Mouse (Mus musculus) lung, postnatal 0 days (tissue): ENCODE measurements at regions not wholly inside any gene's neighbourhood (a gene's known extent, or its start where the extent isn't known, plus 50 kb on each side); places are given as distances from the start of the nearest gene placed in this dataset.
A peak's percentile ranks its signal among the peaks of the same experiment; 100 is the strongest.

Experiments
- ATAC-seq: fragments of 200-750 bp; cut with Nextera tagmentation; 2 replicates; pipeline ENCODE4 v1.8.0; 2017; ENCODE audit warnings: moderate library complexity
- DNase-seq: peaks from one replicate; pipeline ENCODE4 v3.0.0-alpha.2; 2016; ENCODE audit warnings: low spot score
- H3K27ac ChIP-seq: fragments of 300-500 bp; sonication (generic); 2 replicates; pipeline ENCODE4 v1.5.1; 2014; ENCODE audit warnings: antibody characterized with exemption, mild to moderate bottlenecking, low read length, mixed read lengths
- H3K27me3 ChIP-seq: fragments of 300-500 bp; sonication (generic); replicated peaks from 2 replicates; pipeline ENCODE4 v1.6.1; 2014; ENCODE audit warnings: low read length, mixed read lengths; ENCODE audit not compliant: insufficient read depth
- H3K36me3 ChIP-seq: fragments of 300-500 bp; sonication (generic); 2 replicates; pipeline ENCODE4 v1.6.1; 2014; ENCODE audit warnings: low read length, mixed read lengths; ENCODE audit not compliant: insufficient read depth
- H3K4me1 ChIP-seq: fragments of 300-500 bp; sonication (generic); 2 replicates; pipeline ENCODE4 v1.6.1; 2014; ENCODE audit warnings: antibody characterized with exemption, low read depth, low read length, mixed read lengths; ENCODE audit not compliant: insufficient read depth
- H3K4me2 ChIP-seq: fragments of 300-500 bp; sonication (generic); replicated peaks from 2 replicates; pipeline ENCODE4 v1.6.1; 2014; ENCODE audit warnings: low read depth, mild to moderate bottlenecking, low read length, moderate library complexity, mixed read lengths
- H3K4me3 ChIP-seq: fragments of 300-500 bp; sonication (generic); 2 replicates; pipeline ENCODE4 v1.5.1; 2014; ENCODE audit warnings: low read depth, low read length
- H3K9ac ChIP-seq: fragments of 300-500 bp; sonication (generic); replicated peaks from 2 replicates; pipeline ENCODE4 v1.6.1; 2014; ENCODE audit warnings: low read depth, mild to moderate bottlenecking
- H3K9me3 ChIP-seq: fragments of 300-500 bp; sonication (generic); 2 replicates; pipeline ENCODE4 v1.6.1; 2016; ENCODE audit warnings: low read length, mixed read lengths
- CTCF ChIP-seq: IDR thresholded peaks from 2 replicates; pipeline ENCODE4 v1.5.1; 2016; ENCODE audit warnings: antibody characterized with exemption, mild to moderate bottlenecking
- EP300 ChIP-seq: IDR thresholded peaks from 2 replicates; pipeline ENCODE4 v1.6.1; 2016; ENCODE audit warnings: antibody characterized with exemption, mild to moderate bottlenecking, control low read depth
- WGBS: fragments of 180-500 bp; shearing (Covaris S2); extraction: QIAGEN DNeasy Blood & Tissue Kit; methylation state at CpG from one replicate; pipeline ENCODE4 v1.1.7; 2014; 5-methylcytosine and 5-hydroxymethylcytosine counted together

GRCm38 (mm10) chr17:45332321-45332720, 101.2 kb downstream of the Cdc5l start:
- TF ChIP-seq CTCF, result no peak
- TF ChIP-seq EP300, result no peak
- Histone ChIP-seq H3K4me1 (no peaks in the 10 kb centered on the region), H3K4me2 (no peak overlapping the region), H3K36me3 (no peaks in the 10 kb centered on the region), H3K27ac (no peak overlapping the region), H3K9ac (no peak overlapping the region), H3K4me3 (no peak overlapping the region), H3K9me3 (no peaks in the 10 kb centered on the region), H3K27me3 (no peaks in the 10 kb centered on the region)
- no peak for DNase-seq
- 62% methylated on average over 12 of the region's 12 CpGs for WGBS
- ATAC-seq, result no peak

- ATAC-seq (no peak), DNase-seq (no peak)
- H3K9ac ChIP-seq, result no peak overlapping the region
- no peaks in the 10 kb centered on the region for H3K4me1 ChIP-seq
- WGBS, result 72% methylated on average over 9 of the region's 9 CpGs
- no peak for TF ChIP-seq EP300
- no peak overlapping the region for H3K4me2 ChIP-seq
- no peaks in the 10 kb centered on the region for H3K9me3 ChIP-seq
- H3K4me3 ChIP-seq, result no peak overlapping the region
- H3K27me3 ChIP-seq, result no peaks in the 10 kb centered on the region
- no peak overlapping the region for H3K27ac ChIP-seq
- no peaks in the 10 kb centered on the region for H3K36me3 ChIP-seq
Measured at GRCm38 (mm10) chr17:45329241-45329640, 104.3 kb downstream of the Cdc5l start.

GRCm38 (mm10) chr17:45326726-45327125, 106.8 kb downstream of the Cdc5l start:
- H3K9ac ChIP-seq, result no peak overlapping the region
- no peaks in the 10 kb centered on the region for H3K27me3 ChIP-seq
- ATAC-seq (no peak), DNase-seq (no peak)
- H3K4me3 ChIP-seq, result no peak overlapping the region
- H3K4me2 ChIP-seq, result no peak overlapping the region
- no peak overlapping the region for H3K27ac ChIP-seq
- 82% methylated on average over 10 of the region's 10 CpGs for WGBS
- no peaks in the 10 kb centered on the region for H3K4me1 ChIP-seq
- TF ChIP-seq CTCF, result no peak
- TF ChIP-seq EP300, result no peak
- H3K9me3 ChIP-seq, result no peaks in the 10 kb centered on the region
- H3K36me3 ChIP-seq, result no peaks in the 10 kb centered on the region

- TF ChIP-seq CTCF (no peak), EP300 (no peak)
Measured at GRCm38 (mm10) chr17:45326173-45326572, 107.4 kb downstream of the Cdc5l start.

GRCm38 (mm10) chr17:45322842-45323241, 110.7 kb downstream of the Cdc5l start:
- no peaks in the 10 kb centered on the region for H3K4me1 ChIP-seq
- ATAC-seq, result no peak
- no peak overlapping the region for H3K4me2 ChIP-seq
- no peak overlapping the region for H3K27ac ChIP-seq
- no peak for TF ChIP-seq CTCF
- TF ChIP-seq EP300, result no peak
- no peaks in the 10 kb centered on the region for H3K27me3 ChIP-seq
- H3K36me3 ChIP-seq, result no peaks in the 10 kb centered on the region
- H3K9ac ChIP-seq, result no peak overlapping the region
- H3K4me3 ChIP-seq, result no peak overlapping the region
- no peaks in the 10 kb centered on the region for H3K9me3 ChIP-seq
- 60% methylated on average over 8 of the region's 8 CpGs for WGBS
- DNase-seq, result peak; percentile 7

More at GRCm38 (mm10) chr17:45326173-45326572, 107.4 kb downstream of the Cdc5l start:
- Histone ChIP-seq H3K27ac (no peak overlapping the region), H3K4me2 (no peak overlapping the region), H3K9me3 (no peaks in the 10 kb centered on the region), H3K4me3 (no peak overlapping the region), H3K27me3 (no peaks in the 10 kb centered on the region), H3K36me3 (no peaks in the 10 kb centered on the region), H3K9ac (no peak overlapping the region), H3K4me1 (no peaks in the 10 kb centered on the region)
- ATAC-seq (no peak), DNase-seq (no peak)
- WGBS, result 71% methylated on average over 7 of the region's 7 CpGs

GRCm38 (mm10) chr17:45320074-45320473, 113.5 kb downstream of the Cdc5l start:
- Histone ChIP-seq H3K27me3 (no peaks in the 10 kb centered on the region), H3K9me3 (no peaks in the 10 kb centered on the region), H3K36me3 (no peaks in the 10 kb centered on the region), H3K4me2 (no peak overlapping the region), H3K4me3 (no peak overlapping the region), H3K9ac (no peak overlapping the region), H3K4me1 (no peaks in the 10 kb centered on the region), H3K27ac (no peak overlapping the region)
- DNase-seq (no peak), ATAC-seq (no peak)
- TF ChIP-seq CTCF, result no peak
- no peak for TF ChIP-seq EP300
- 54% methylated on average over 7 of the region's 7 CpGs for WGBS
